Mouse (Mus musculus) mesoderm, embryonic 11.5 days (tissue): Measurements from ENCODE around the gene Itgav.
A peak's percentile ranks its signal among the peaks of the same experiment; 100 is the strongest.

Experiments used
- DNase-seq: peaks from one replicate; pipeline ENCODE4 v3.0.0-alpha.2; 2012; ENCODE audit warnings: low read depth, low spot score

The Itgav gene

GRCm38 (mm10) chr2:83813273-83813892 lies 89.2 kb downstream of the Itgav start:
- DNase-seq: no peak

DNA sequence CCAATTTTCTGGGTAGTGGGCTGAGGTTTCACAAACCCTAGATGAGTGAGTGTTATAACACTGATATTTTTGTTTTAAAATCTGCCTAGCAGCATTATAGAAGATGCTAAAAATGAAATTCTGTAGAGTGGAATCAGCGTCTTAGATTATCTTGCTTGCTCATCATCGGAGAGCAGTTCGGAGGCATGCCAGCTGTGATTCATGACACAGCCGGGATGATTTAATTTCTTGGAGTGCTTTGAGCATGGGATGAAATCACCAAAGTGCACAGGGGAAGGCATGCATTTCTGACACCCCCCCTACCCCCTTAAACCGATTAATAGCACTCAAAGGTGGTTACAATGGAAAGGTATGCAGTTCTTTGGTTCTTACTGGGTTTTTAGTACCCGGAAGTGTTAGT lies 89.8 kb downstream of the Itgav start:
- no peak for DNase-seq

DNA sequence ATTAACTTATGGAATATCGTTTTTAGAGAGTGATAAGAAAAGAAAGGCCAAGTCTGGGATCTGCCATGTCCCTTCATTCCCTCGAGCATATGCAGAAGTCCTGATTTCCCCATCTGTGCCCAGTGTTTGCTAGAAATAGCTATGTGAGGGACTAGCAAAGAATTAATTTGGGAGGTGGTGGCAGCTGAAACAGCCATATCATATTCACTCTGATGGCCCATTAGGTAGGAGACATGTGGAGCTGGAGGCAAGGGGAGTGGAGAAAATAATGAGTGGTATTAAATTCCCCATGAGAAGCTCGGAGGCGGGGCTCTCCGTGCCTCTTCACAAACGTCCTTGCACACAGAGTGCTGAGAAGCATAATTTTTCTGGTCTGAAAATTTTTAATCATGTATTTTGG lies 92.0 kb downstream of the Itgav start:
- DNase-seq: no peak

DNA sequence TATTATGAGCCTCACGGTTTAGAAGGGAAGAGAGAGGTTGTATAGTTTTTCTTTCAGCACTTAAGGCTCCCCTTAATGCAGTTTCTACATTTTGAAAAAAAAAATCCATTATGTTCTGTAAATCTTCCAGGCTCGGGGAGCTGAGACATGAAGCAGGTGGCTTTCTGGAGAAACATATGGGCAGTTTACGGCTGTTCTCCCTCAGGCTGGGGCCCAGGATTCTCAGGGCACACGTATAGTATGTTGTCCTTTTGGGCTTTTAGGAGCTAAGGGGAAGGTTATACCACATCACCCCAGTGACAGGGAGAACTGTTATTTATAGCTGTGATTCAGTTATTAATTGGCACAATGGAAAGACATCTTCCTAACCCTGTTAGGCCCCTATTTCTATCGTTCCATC lies 101.0 kb downstream of the Itgav start:
- DNase-seq: peak; percentile 29

GRCm38 (mm10) chr2:83828895-83829539 lies 104.8 kb downstream of the Itgav start:
- peak; percentile 39 for DNase-seq

DNA sequence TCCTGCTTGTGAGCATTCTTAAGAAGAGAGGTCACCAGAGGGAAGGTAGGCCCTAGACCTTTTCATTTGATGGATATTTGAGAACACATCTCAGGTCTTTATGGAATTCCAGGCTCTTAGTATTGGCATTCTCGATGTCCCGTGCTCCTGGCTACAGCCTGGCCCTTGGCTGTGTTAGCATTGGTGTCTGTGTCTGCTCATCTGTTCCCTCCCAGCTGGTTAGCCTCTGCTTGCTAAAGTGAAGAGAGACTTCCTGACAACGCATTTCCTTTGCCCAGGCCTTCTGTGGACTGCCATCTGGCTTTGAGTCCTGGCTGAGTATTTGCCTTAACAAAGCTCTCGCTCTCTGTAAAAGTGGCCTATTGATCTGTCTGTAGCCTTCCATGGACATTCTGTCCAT lies 108.7 kb downstream of the Itgav start:
- DNase-seq: no peak

DNA sequence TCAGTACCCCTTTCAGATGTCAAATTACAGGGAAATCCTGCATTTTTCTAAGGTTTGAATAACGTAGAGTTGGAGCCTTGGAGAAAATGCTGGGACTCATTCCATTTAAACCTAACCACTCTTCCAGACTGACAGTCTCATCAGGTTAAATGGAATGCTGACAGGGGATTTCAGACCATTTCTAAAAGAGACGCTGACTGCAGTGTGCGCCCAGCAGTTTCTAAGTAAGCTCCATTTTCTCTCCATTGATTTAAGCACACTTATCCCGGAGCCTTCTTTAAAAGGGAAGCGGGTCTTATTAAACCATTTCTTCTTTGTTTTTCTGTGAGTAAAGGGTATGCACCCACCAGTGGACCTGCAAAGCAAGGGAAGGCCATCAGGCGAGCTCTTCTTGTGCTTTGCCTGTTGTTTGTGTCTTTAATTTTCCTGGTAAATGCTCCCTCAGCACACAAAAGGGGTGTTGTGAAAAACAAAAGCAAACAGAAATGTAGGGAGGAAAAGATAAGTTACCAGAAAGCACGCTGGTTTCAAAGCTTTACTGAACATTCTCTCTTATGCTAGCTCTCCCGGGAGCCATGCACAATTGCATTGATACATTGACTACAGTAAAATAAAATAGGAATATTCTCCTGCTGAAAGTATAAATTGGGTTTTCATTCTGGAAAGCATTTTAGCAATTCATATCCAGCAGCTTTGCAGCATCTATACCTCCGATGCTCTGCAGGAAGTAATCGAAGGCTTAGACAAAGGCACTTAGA lies 111.3 kb downstream of the Itgav start:
- no peak for DNase-seq

GRCm38 (mm10) chr2:83848495-83848894 lies 124.3 kb downstream of the Itgav start:
- no peak for DNase-seq

DNA sequence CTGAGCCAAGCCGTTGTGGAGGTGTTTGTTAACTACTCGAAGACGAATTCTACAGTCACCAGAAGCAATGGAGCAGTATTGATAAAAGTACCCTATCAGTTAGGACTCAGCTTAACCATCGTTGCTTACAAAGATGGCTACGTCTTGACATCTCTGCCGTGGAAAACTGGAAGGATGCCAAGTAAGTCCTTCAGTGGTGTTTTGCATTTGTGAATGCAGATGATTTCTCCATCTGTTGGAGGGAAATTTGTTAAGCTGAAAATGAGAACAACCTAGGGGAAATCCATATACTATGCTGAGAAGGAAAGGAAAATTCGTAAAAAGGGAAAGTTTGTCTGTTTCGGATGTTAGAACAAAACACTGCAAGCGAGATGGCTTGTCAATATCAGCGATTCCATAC lies 129.2 kb downstream of the Itgav start:
- no peak for DNase-seq

GRCm38 (mm10) chr2:83856236-83856635 lies 132.0 kb downstream of the Itgav start:
- no peak for DNase-seq
